Mouse (Mus musculus): ENCODE measurements around the gene Gata2. TPM values are rescaled to one million over a fixed set of nuclear protein-coding genes. Genes with fewer than 3 reads are reported as not detected.

Gata2 gene
- total RNA-seq, 2 experiments from 2014 or later: 3.8 to 4.4 TPM

DNA sequence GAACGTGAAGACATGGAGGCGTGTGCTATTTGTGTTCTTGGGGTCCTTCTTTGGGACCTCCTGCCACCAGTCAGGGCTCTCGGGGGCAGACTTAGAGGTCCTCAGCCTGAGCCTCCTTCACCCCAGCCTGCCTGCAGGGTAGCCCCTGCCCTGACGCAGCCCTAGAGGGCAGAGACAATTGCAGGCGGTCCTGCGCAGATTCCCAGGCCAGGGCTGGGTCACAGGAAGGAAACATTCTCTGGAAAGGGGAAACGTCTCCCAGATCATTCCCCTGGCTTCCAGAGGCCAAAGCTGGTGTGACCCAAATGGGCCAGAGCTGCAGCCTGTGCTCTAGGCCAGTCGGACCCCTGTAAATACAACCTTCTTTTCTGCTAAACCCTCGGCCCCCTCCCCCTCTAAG is 12.2 kb downstream of the Gata2 start:
- ATAC-seq (replicated peaks; ENCODE audit: low FRiP score, poor library complexity, severe bottlenecking): no peak

DNA sequence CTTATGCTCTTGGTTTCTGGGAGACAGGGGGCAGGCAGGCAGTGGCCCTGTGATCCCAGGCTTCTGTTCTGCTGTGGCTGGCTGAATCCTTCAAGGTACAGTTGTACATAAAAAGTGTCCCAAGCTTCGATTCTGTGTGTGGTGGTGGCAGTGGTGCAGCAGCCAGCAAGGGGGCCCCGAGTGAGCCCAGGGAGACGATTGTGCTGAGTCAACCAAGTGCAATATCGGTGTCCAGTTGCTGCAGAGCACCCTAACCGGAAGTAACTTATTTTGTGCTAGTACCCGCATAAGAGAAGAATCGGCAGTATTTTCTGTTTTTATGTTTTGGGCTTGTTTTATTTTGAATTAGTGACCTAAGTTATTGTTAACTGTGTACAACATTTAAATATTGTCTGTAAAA is 12.9 kb downstream of the Gata2 start:
- ATAC-seq (replicated peaks; ENCODE audit: low FRiP score, poor library complexity, severe bottlenecking): no peak

GRCm38 (mm10) chr6:88207403-88208033 is 13.8 kb downstream of the Gata2 start:
- no peak for ATAC-seq (replicated peaks; ENCODE audit: low FRiP score, poor library complexity, severe bottlenecking)

DNA sequence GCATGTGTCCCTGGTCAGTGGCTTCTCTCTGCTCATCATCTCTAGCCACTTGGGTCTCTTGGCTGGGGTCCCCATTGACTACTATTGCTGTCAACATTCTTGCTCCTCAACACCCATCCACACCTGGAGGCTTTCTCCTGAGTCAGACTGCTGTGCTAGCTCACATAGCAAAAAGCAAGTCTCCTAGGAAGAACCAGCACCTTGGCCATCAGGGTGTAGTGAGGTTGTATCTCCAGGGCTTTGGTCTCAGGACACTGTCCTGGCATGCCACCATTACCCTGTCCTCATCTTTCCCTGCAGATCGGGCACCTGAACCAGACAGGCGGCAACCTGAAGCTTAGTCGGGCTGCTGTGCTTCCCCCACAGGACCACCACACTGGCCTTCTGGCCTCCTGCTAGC is 14.6 kb downstream of the Gata2 start:
- no peak for ATAC-seq (replicated peaks; ENCODE audit: low FRiP score, poor library complexity, severe bottlenecking)

DNA sequence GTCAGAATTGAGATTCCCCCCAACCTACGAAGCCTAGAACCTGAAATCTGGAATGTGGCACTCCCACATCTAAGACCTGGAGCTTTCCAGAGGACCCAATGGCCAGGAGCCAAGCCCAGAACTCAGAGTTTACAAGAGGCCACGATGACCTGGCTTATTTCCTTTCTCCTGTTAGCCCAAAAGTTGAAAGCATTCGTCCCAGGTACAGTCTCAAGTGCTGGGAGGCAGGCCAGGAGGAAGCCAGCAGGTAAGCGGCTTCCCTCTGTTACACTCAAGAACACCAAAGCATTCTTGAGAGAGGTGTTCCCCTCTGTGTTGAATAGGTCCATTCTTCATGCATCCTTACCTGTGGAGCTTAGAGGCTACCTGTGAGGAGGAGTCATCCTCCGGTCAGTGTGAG is 15.8 kb downstream of the Gata2 start:
- no peak for ATAC-seq (replicated peaks; ENCODE audit: low FRiP score, poor library complexity, severe bottlenecking)

GRCm38 (mm10) chr6:88210182-88210581 is 16.5 kb downstream of the Gata2 start:
- no peak for ATAC-seq (replicated peaks; ENCODE audit: low FRiP score, poor library complexity, severe bottlenecking)

DNA sequence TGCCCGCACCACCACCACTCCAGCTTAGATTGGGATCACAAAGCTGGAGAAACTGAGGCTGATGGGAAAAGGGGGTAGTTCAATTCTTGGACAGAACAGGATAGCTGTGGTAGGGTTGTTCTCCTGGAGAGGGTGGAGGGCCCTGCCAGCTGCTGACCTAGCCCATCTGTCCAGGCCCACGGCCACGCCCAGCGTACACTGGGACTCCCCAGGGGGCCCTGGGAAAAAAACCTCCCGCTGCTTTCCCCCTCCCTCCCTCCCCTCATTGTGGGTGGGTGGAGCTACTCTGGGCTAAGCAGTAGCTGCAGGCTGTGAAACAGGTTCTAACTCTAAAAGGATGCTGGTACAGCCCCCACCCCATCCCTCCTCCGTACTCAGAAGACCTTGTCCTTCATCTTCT is 22.1 kb downstream of the Gata2 start:
- no peak for ATAC-seq (replicated peaks; ENCODE audit: low FRiP score, poor library complexity, severe bottlenecking)

DNA sequence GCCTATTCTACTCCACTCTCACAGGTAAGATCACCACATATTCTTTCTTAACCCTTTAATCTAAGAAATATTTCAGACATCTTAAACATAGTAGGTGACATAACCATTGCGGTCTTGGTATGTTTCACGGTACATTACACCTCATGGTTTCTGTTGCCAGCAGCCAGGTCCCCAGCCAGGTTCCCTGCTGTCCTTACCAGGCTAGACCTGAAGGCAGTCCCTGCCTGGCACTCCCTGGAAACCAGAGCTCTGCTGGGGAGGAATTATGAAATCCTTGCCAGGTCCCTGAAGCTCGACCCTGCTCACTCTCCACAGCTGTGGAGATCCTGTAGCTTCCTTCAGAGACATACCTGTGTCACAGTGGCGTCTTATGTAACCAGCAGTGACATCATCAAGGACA is 22.5 kb downstream of the Gata2 start:
- no peak for ATAC-seq (replicated peaks; ENCODE audit: low FRiP score, poor library complexity, severe bottlenecking)

DNA sequence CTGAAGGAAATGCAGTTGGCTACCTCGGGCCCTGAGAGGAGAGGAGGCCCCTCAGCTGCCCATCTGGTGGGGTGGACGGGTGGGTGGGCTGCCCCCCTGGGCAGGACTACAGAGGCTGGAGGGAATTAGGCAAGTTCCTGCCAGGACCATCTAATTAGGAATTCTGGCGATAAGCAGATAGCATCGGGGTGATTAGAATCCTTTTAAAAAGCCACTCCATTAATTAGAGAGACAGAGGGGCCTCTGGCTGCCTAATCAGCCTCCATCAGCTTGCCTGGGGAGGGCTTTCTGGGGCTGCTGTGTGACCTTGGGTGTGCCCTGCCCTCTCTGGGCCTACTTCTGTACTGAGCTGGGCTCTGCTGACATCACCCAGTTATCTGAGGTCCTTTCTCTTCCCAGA is 25.4 kb downstream of the Gata2 start:
- ATAC-seq (replicated peaks; ENCODE audit: low FRiP score, poor library complexity, severe bottlenecking): no peak

- no peak for ATAC-seq (replicated peaks; ENCODE audit: low FRiP score, poor library complexity, severe bottlenecking)
These were observed 28.3 kb downstream of the Gata2 start, which contains the start of gene Dnajb8 for GRCm38 (mm10) chr6:88221968-88222367. Gene Dnajb8 (plus strand): TSS chr6:88222268.

- no peak for ATAC-seq (replicated peaks; ENCODE audit: low FRiP score, poor library complexity, severe bottlenecking)
These were observed 32.9 kb downstream of the Gata2 start for GRCm38 (mm10) chr6:88226570-88226994.

- no peak for ATAC-seq (replicated peaks; ENCODE audit: low FRiP score, poor library complexity, severe bottlenecking)
These were observed 33.8 kb downstream of the Gata2 start for GRCm38 (mm10) chr6:88227537-88227936.

GRCm38 (mm10) chr6:88229221-88229620 is 35.5 kb downstream of the Gata2 start:
- no peak for ATAC-seq (replicated peaks; ENCODE audit: low FRiP score, poor library complexity, severe bottlenecking)

- ATAC-seq (replicated peaks; ENCODE audit: low FRiP score, poor library complexity, severe bottlenecking): no peak
These were observed 38.1 kb downstream of the Gata2 start for GRCm38 (mm10) chr6:88231821-88232220.

- no peak for ATAC-seq (replicated peaks; ENCODE audit: low FRiP score, poor library complexity, severe bottlenecking)
These were observed 38.5 kb downstream of the Gata2 start for GRCm38 (mm10) chr6:88232221-88232620.

GRCm38 (mm10) chr6:88233996-88234395 is 40.3 kb downstream of the Gata2 start:
- no peak for ATAC-seq (replicated peaks; ENCODE audit: low FRiP score, poor library complexity, severe bottlenecking)

GRCm38 (mm10) chr6:88235461-88235860 is 41.8 kb downstream of the Gata2 start:
- ATAC-seq (replicated peaks; ENCODE audit: low FRiP score, poor library complexity, severe bottlenecking): no peak

- no peak for ATAC-seq (replicated peaks; ENCODE audit: low FRiP score, poor library complexity, severe bottlenecking)
These were observed 42.3 kb downstream of the Gata2 start for GRCm38 (mm10) chr6:88235983-88236382.

- ATAC-seq (replicated peaks; ENCODE audit: low FRiP score, poor library complexity, severe bottlenecking): no peak
These were observed 42.8 kb downstream of the Gata2 start for GRCm38 (mm10) chr6:88236513-88236912.

DNA sequence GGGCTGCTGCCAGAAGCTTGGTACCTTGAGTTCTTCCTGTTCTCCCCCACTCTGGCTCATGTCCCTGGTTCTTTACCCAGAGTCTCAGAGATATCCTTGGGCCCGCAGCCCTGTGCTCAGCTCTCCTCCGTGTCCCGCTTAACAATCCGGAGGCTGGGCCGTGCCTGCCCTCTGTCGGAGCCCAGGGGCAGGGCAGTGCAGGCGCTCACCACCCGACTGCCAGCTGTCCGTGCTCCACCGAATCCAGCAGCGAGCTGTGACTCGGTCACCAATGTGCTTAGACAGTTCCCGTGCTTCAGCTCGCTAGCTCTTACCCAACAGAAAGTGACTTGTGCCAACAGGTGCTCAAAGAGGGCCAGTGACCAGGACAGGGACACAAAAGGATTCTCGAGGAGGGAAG is 48.9 kb downstream of the Gata2 start:
- ATAC-seq (replicated peaks; ENCODE audit: low FRiP score, poor library complexity, severe bottlenecking): peak; percentile 63; the same call in 1 of the 2 replicates

- no peak for ATAC-seq (replicated peaks; ENCODE audit: low FRiP score, poor library complexity, severe bottlenecking)
These were observed 55.5 kb downstream of the Gata2 start for GRCm38 (mm10) chr6:88249231-88249630.

DNA sequence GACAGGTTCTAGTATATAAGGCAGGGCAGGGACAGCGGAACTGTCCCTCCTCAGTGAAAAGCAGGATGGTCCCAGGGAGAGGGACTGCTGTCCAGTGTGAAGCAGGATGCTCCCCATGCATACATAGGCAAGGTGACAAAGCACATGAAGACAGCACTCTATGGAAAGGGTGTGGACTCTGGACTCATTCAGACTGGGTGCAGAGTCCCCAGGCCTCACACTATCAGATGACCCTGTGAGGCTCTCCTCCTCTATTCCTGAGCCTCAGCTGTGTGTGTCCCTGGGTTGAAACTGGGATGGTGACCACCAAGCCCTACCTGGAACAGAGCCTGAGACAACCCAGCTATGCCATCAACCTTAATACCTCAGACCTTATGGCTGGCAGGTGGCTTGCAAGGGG is 57.7 kb downstream of the Gata2 start:
- ATAC-seq (replicated peaks; ENCODE audit: low FRiP score, poor library complexity, severe bottlenecking): no peak
